Mouse (Mus musculus) neutrophil, adult 59 days (primary cell): ENCODE results near the gene Olfr1305. TPM values are rescaled to one million over a fixed set of nuclear protein-coding genes. Genes with fewer than 3 reads are reported as not detected.

Experiments
- total RNA-seq, 2 experiments: library from RNA; stranded (reverse); gene quantifications; 1 replicate in 1 of 2; 2 replicates in 1 of 2; pipeline ENCODE4 v1.2.4; 2023

The Olfr1305 gene
- total RNA-seq = not detected

DNA sequence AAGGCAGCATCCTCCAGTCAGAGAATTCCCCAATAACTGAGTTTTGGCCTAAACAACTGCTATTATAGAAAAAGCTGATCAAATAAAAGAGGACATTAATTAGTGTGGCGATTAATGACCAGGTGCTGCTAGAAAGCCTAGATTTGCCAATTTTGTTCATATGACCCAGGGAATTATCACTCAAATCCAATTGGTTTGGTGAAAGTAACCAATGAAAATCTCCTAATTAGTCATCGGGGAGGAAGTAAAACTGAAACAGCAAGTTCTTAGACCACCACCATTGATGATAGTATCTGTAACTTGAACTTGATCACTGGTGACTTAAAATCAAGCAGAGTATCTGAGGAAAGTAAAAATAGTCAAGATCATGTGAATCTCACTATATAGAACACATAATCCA lies at the start of gene Olfr1305:
TSS of gene Olfr1305 (minus strand) at position 101 of the 400 bp plus-strand sequence.

DNA sequence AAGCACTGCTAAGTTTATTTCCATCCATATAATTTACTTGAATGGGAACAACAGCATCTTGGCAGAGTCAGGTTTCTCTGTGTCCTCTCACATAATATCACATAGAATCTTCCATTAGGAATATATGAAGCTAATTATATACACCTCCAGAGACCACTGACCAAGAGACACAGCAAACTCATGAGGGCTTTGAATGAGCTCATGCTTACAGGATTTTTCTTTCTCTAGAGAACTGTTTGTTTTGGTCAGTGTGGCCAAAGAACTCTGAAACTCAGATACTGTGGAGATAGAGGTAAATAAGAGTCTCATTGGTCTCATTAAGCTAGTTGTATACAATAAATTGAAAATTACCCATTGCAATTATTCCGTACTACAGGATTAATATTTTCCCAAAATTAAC lies 39.2 kb upstream of the Olfr1305 start, which contains the start of gene Olfr1306:
TSS of gene Olfr1306 (minus strand) at position 101 of the 400 bp plus-strand sequence.

DNA sequence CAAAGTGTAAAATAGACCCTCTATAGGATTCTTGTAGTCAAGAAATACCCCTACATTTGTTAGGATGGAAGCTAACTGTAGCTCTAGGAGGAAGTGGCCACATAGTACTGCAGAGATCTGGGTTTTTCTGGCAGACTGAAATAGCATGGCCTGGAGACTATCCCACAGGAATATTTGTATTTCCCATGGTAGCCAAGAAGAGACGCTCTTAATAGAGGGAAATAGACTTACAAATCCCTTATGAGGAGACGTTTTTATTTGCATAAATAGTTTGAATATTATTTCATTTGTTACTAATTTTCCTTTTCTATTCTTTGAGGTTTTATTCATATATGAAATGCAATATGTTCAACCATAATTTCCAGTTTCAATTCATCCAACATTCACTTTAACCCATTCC lies 56.7 kb downstream of the Olfr1305 start, which contains the start of gene Olfr1303:
TSS of gene Olfr1303 (minus strand) at position 101 of the 400 bp plus-strand sequence.

Other genes starting within 250 kb of the Olfr1305 start
- gene Olfr1298, start 227.9 kb downstream of the Olfr1305 start, total RNA-seq = not detected
- gene Olfr1299, start 215.7 kb downstream of the Olfr1305 start, total RNA-seq = not detected
- gene Olfr1301, start 126.1 kb downstream of the Olfr1305 start, total RNA-seq = not detected
- not detected for gene Olfr1302, start 99.7 kb downstream of the Olfr1305 start, total RNA-seq
- not detected for gene Olfr1303, start 56.8 kb downstream of the Olfr1305 start, total RNA-seq
- gene Olfr1306, start 39.1 kb upstream of the Olfr1305 start, total RNA-seq = not detected
- gene Olfr1307, start 72.3 kb upstream of the Olfr1305 start, total RNA-seq = under 1 TPM; 0.02 TPM
- gene Olfr1308, start 87.8 kb upstream of the Olfr1305 start, total RNA-seq = not detected
- not detected for gene Olfr1309, start 113.1 kb upstream of the Olfr1305 start, total RNA-seq
- gene Olfr1310, start 135.6 kb upstream of the Olfr1305 start, total RNA-seq = not detected
- not detected for gene Olfr1311, start 147.3 kb upstream of the Olfr1305 start, total RNA-seq
- not detected for gene Olfr1312, start 173.1 kb upstream of the Olfr1305 start, total RNA-seq
- gene Olfr1313, start 200.7 kb upstream of the Olfr1305 start, total RNA-seq = not detected
- gene Olfr1314, start 219.6 kb upstream of the Olfr1305 start, total RNA-seq = not detected
- not detected for gene Olfr1315-ps1, start 238.3 kb upstream of the Olfr1305 start, total RNA-seq